Mouse (Mus musculus): ENCODE data around the gene Phldb1. TPM values are rescaled to one million over a fixed set of nuclear protein-coding genes. Genes with fewer than 3 reads are reported as not detected.

Phldb1 gene
- polyA plus RNA-seq, 1 experiment: 8.4 TPM

- Histone ChIP-seq H3K4me3 (replicated peaks; ENCODE audit: control insufficient read depth, low read depth, low read length) (no peak overlapping the region), H3K27ac (ENCODE audit: control insufficient read depth, insufficient read depth, low read depth, low read length, poor library complexity) (no peak overlapping the region), H3K4me1 (ENCODE audit: control insufficient read depth, insufficient read depth, low read length) (no peaks in the 10 kb centered on the region)
- no peak for TF ChIP-seq CTCF (IDR thresholded peaks at IDR 0.05; ENCODE audit: control insufficient read depth, insufficient read depth, low read length)
- TF ChIP-seq POLR2A (IDR thresholded peaks at IDR 0.05; ENCODE audit: borderline replicate concordance, control insufficient read depth, low read depth, low read length): no peak
- 90% methylated on average over 11 of the region's 11 CpGs for WGBS
These were observed 41.9 kb downstream of the Phldb1 start for GRCm38 (mm10) chr9:44693071-44693470.

GRCm38 (mm10) chr9:44691671-44692520 is 43.1 kb downstream of the Phldb1 start:
- 40% methylated on average over 21 of the region's 21 CpGs for WGBS
- no peaks in the 10 kb centered on the region for H3K4me1 ChIP-seq (ENCODE audit: control insufficient read depth, insufficient read depth, low read length)
- H3K27ac ChIP-seq (ENCODE audit: control insufficient read depth, insufficient read depth, low read depth, low read length, poor library complexity): no peak overlapping the region
- H3K4me3 ChIP-seq (replicated peaks; ENCODE audit: control insufficient read depth, low read depth, low read length): no peak overlapping the region
- TF ChIP-seq CTCF (IDR thresholded peaks at IDR 0.05; ENCODE audit: control insufficient read depth, insufficient read depth, low read length) (no peak), POLR2A (IDR thresholded peaks at IDR 0.05; ENCODE audit: borderline replicate concordance, control insufficient read depth, low read depth, low read length) (no peak)

GRCm38 (mm10) chr9:44690641-44691040 is 44.4 kb downstream of the Phldb1 start:
- H3K4me3 ChIP-seq (replicated peaks; ENCODE audit: control insufficient read depth, low read depth, low read length): no peak overlapping the region
- TF ChIP-seq POLR2A (IDR thresholded peaks at IDR 0.05; ENCODE audit: borderline replicate concordance, control insufficient read depth, low read depth, low read length) (no peak), CTCF (IDR thresholded peaks at IDR 0.05; ENCODE audit: control insufficient read depth, insufficient read depth, low read length) (no peak)
- H3K4me1 ChIP-seq (ENCODE audit: control insufficient read depth, insufficient read depth, low read length): no peaks in the 10 kb centered on the region
- no peak overlapping the region for H3K27ac ChIP-seq (ENCODE audit: control insufficient read depth, insufficient read depth, low read depth, low read length, poor library complexity)
- 26% methylated on average over 7 of the region's 7 CpGs for WGBS

- H3K4me3 ChIP-seq (replicated peaks; ENCODE audit: control insufficient read depth, low read depth, low read length): no peak overlapping the region
- TF ChIP-seq CTCF (IDR thresholded peaks at IDR 0.05; ENCODE audit: control insufficient read depth, insufficient read depth, low read length) (no peak), POLR2A (IDR thresholded peaks at IDR 0.05; ENCODE audit: borderline replicate concordance, control insufficient read depth, low read depth, low read length) (no peak)
- H3K27ac ChIP-seq (ENCODE audit: control insufficient read depth, insufficient read depth, low read depth, low read length, poor library complexity): no peak overlapping the region
- no peaks in the 10 kb centered on the region for H3K4me1 ChIP-seq (ENCODE audit: control insufficient read depth, insufficient read depth, low read length)
- WGBS: 83% methylated on average over 9 of the region's 9 CpGs
These were observed 47.0 kb downstream of the Phldb1 start for GRCm38 (mm10) chr9:44688013-44688412.

- 81% methylated on average over 5 of the region's 5 CpGs for WGBS
- Histone ChIP-seq H3K4me3 (replicated peaks; ENCODE audit: control insufficient read depth, low read depth, low read length) (no peak overlapping the region), H3K27ac (ENCODE audit: control insufficient read depth, insufficient read depth, low read depth, low read length, poor library complexity) (no peak overlapping the region), H3K4me1 (ENCODE audit: control insufficient read depth, insufficient read depth, low read length) (no peaks in the 10 kb centered on the region)
- no peak for TF ChIP-seq CTCF (IDR thresholded peaks at IDR 0.05; ENCODE audit: control insufficient read depth, insufficient read depth, low read length)
- no peak for TF ChIP-seq POLR2A (IDR thresholded peaks at IDR 0.05; ENCODE audit: borderline replicate concordance, control insufficient read depth, low read depth, low read length)
These were observed 48.4 kb downstream of the Phldb1 start for GRCm38 (mm10) chr9:44686638-44687037.

- TF ChIP-seq POLR2A (IDR thresholded peaks at IDR 0.05; ENCODE audit: borderline replicate concordance, control insufficient read depth, low read depth, low read length) (no peak), CTCF (IDR thresholded peaks at IDR 0.05; ENCODE audit: control insufficient read depth, insufficient read depth, low read length) (peak; percentile 94)
- no peak overlapping the region for H3K4me3 ChIP-seq (replicated peaks; ENCODE audit: control insufficient read depth, low read depth, low read length)
- no peak overlapping the region for H3K27ac ChIP-seq (ENCODE audit: control insufficient read depth, insufficient read depth, low read depth, low read length, poor library complexity)
- H3K4me1 ChIP-seq (ENCODE audit: control insufficient read depth, insufficient read depth, low read length): no peaks in the 10 kb centered on the region
- WGBS: 44% methylated on average over 14 of the region's 14 CpGs
These were observed 49.4 kb downstream of the Phldb1 start for GRCm38 (mm10) chr9:44685346-44686330.

GRCm38 (mm10) chr9:44683046-44683445 is 52.0 kb downstream of the Phldb1 start:
- 84% methylated on average over 8 of the region's 8 CpGs for WGBS
- TF ChIP-seq POLR2A (IDR thresholded peaks at IDR 0.05; ENCODE audit: borderline replicate concordance, control insufficient read depth, low read depth, low read length) (no peak), CTCF (IDR thresholded peaks at IDR 0.05; ENCODE audit: control insufficient read depth, insufficient read depth, low read length) (no peak)
- H3K4me3 ChIP-seq (replicated peaks; ENCODE audit: control insufficient read depth, low read depth, low read length): no peak overlapping the region
- H3K27ac ChIP-seq (ENCODE audit: control insufficient read depth, insufficient read depth, low read depth, low read length, poor library complexity): no peak overlapping the region
- H3K4me1 ChIP-seq (ENCODE audit: control insufficient read depth, insufficient read depth, low read length): no peaks in the 10 kb centered on the region

- TF ChIP-seq CTCF (IDR thresholded peaks at IDR 0.05; ENCODE audit: control insufficient read depth, insufficient read depth, low read length) (no peak), POLR2A (IDR thresholded peaks at IDR 0.05; ENCODE audit: borderline replicate concordance, control insufficient read depth, low read depth, low read length) (no peak)
- 72% methylated on average over 5 of the region's 5 CpGs for WGBS
- H3K27ac ChIP-seq (ENCODE audit: control insufficient read depth, insufficient read depth, low read depth, low read length, poor library complexity): no peak overlapping the region
- H3K4me3 ChIP-seq (replicated peaks; ENCODE audit: control insufficient read depth, low read depth, low read length): no peak overlapping the region
- H3K4me1 ChIP-seq (ENCODE audit: control insufficient read depth, insufficient read depth, low read length): no peaks in the 10 kb centered on the region
These were observed 55.4 kb downstream of the Phldb1 start for GRCm38 (mm10) chr9:44679565-44679964.

Data from bone marrow, adult 2 months (tissue).